Mouse (Mus musculus): ENCODE data around the gene Nfya. TPM values are rescaled to one million over a fixed set of nuclear protein-coding genes. Genes with fewer than 3 reads are reported as not detected.
"Not testable (repeated sequence)": the region's sequence is repeated elsewhere in the genome, so short reads cannot be mapped to it uniquely, and the experiment has no call there.

Nfya gene
- polyA plus RNA-seq, 1 experiment = not detected

DNA sequence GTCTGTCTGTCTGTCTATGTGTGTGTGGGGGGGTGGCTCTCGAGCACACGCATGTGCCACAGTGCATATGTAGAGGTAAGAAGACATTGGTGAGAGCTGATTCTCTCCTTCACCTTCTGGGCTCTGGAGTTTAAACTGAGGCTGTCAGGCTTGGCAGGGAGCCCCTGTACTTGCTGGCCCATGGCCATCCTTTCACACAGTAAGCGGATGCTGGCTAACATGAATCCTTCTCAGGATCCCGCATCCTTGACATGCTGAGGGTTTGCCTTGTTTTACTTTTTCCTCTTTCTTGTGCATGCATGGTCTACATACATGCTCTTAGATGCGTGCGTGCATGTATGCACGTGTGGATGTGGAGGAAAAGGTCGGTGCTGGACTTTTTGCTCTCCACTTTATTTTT is 46.7 kb downstream of the Nfya start:
- 71% methylated on average over 8 of the region's 8 CpGs for WGBS
- TF ChIP-seq CTCF (IDR thresholded peaks at IDR 0.05; ENCODE audit: insufficient read depth, low read depth, low read length) (no peak), POLR2A (IDR thresholded peaks at IDR 0.05; ENCODE audit: insufficient read depth, low read depth, low read length) (no peak)
- Histone ChIP-seq H3K4me1 (ENCODE audit: control insufficient read depth, insufficient read depth, low read length) (no peaks in the 10 kb centered on the region), H3K4me3 (ENCODE audit: insufficient read depth, low read depth, low read length) (no peak overlapping the region), H3K27ac (ENCODE audit: insufficient read depth, low read depth, low read length) (no peak overlapping the region)

GRCm38 (mm10) chr17:48362346-48362745 is 47.4 kb downstream of the Nfya start:
- TF ChIP-seq CTCF (IDR thresholded peaks at IDR 0.05; ENCODE audit: insufficient read depth, low read depth, low read length) (no peak), POLR2A (IDR thresholded peaks at IDR 0.05; ENCODE audit: insufficient read depth, low read depth, low read length) (no peak)
- H3K4me3 ChIP-seq (ENCODE audit: insufficient read depth, low read depth, low read length) = no peak overlapping the region
- H3K27ac ChIP-seq (ENCODE audit: insufficient read depth, low read depth, low read length) = no peak overlapping the region
- H3K4me1 ChIP-seq (ENCODE audit: control insufficient read depth, insufficient read depth, low read length) = no peaks in the 10 kb centered on the region
- 70% methylated on average over 3 of the region's 3 CpGs for WGBS

- no peak overlapping the region for H3K27ac ChIP-seq (ENCODE audit: insufficient read depth, low read depth, low read length)
- H3K4me3 ChIP-seq (ENCODE audit: insufficient read depth, low read depth, low read length) = no peak overlapping the region
- 75% methylated on average over 4 of the region's 4 CpGs for WGBS
- TF ChIP-seq POLR2A (IDR thresholded peaks at IDR 0.05; ENCODE audit: insufficient read depth, low read depth, low read length) (no peak), CTCF (IDR thresholded peaks at IDR 0.05; ENCODE audit: insufficient read depth, low read depth, low read length) (no peak)
- no peaks in the 10 kb centered on the region for H3K4me1 ChIP-seq (ENCODE audit: control insufficient read depth, insufficient read depth, low read length)
Measured at GRCm38 (mm10) chr17:48360462-48360861, 49.2 kb downstream of the Nfya start.

DNA sequence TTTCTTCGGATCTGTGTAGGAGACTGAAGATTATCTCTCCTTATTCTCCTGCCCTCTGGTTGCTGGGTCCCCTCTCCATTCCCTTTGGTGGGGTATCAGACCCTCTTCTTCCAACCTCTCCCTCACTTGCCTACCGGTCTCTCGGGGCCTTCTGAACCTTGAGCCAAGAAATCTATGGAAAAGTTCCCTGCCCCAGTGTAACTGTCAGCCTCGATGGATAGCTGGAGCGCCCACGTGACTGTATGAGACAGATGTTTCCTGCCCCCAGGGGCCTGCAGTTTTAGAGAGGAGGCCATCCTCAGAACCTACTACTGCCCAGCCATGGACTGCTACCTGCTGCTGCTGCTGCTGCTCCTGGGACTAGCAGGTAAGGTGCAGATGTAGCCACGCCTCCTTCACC is 50.1 kb downstream of the Nfya start, which contains the start of gene Treml1:
TSS of gene Treml1 (plus strand) at position 301 of the 400 bp plus-strand sequence.
- no peak for TF ChIP-seq POLR2A (IDR thresholded peaks at IDR 0.05; ENCODE audit: insufficient read depth, low read depth, low read length)
- TF ChIP-seq CTCF (IDR thresholded peaks at IDR 0.05; ENCODE audit: insufficient read depth, low read depth, low read length) = no peak
- Histone ChIP-seq H3K27ac (ENCODE audit: insufficient read depth, low read depth, low read length) (no peak within 1 kb of the TSS), H3K4me1 (ENCODE audit: control insufficient read depth, insufficient read depth, low read length) (no peaks in the 10 kb centered on the region), H3K4me3 (ENCODE audit: insufficient read depth, low read depth, low read length) (no peak within 1 kb of the TSS)
- 85% methylated on average over 7 of the region's 7 CpGs for WGBS

- Histone ChIP-seq H3K27ac (ENCODE audit: insufficient read depth, low read depth, low read length) (no peak overlapping the region), H3K4me1 (ENCODE audit: control insufficient read depth, insufficient read depth, low read length) (no peaks in the 10 kb centered on the region), H3K4me3 (ENCODE audit: insufficient read depth, low read depth, low read length) (no peak overlapping the region)
- no peak for TF ChIP-seq CTCF (IDR thresholded peaks at IDR 0.05; ENCODE audit: insufficient read depth, low read depth, low read length)
- TF ChIP-seq POLR2A (IDR thresholded peaks at IDR 0.05; ENCODE audit: insufficient read depth, low read depth, low read length) = no peak
- WGBS = 57% methylated on average over 2 of the region's 2 CpGs
Measured at GRCm38 (mm10) chr17:48357892-48358291, 51.8 kb downstream of the Nfya start.

- TF ChIP-seq CTCF (IDR thresholded peaks at IDR 0.05; ENCODE audit: insufficient read depth, low read depth, low read length) = no peak
- TF ChIP-seq POLR2A (IDR thresholded peaks at IDR 0.05; ENCODE audit: insufficient read depth, low read depth, low read length) = no peak
- WGBS = 98% methylated on average over 3 of the region's 3 CpGs
- Histone ChIP-seq H3K27ac (ENCODE audit: insufficient read depth, low read depth, low read length) (no peak overlapping the region), H3K4me3 (ENCODE audit: insufficient read depth, low read depth, low read length) (no peak overlapping the region), H3K4me1 (ENCODE audit: control insufficient read depth, insufficient read depth, low read length) (no peaks in the 10 kb centered on the region)
Measured at GRCm38 (mm10) chr17:48355822-48356221, 53.9 kb downstream of the Nfya start.

GRCm38 (mm10) chr17:48352976-48353375 is 56.7 kb downstream of the Nfya start:
- WGBS = 68% methylated on average over 7 of the region's 7 CpGs
- H3K27ac ChIP-seq (ENCODE audit: insufficient read depth, low read depth, low read length); H3K4me3 ChIP-seq (ENCODE audit: insufficient read depth, low read depth, low read length); H3K4me1 ChIP-seq (ENCODE audit: control insufficient read depth, insufficient read depth, low read length): not testable (repeated sequence)

- WGBS = 75% methylated on average over 5 of the region's 5 CpGs
- H3K27ac ChIP-seq (ENCODE audit: insufficient read depth, low read depth, low read length) = no peak overlapping the region
- no peak overlapping the region for H3K4me3 ChIP-seq (ENCODE audit: insufficient read depth, low read depth, low read length)
- no peaks in the 10 kb centered on the region for H3K4me1 ChIP-seq (ENCODE audit: control insufficient read depth, insufficient read depth, low read length)
- TF ChIP-seq POLR2A (IDR thresholded peaks at IDR 0.05; ENCODE audit: insufficient read depth, low read depth, low read length) = no peak
- no peak for TF ChIP-seq CTCF (IDR thresholded peaks at IDR 0.05; ENCODE audit: insufficient read depth, low read depth, low read length)
Measured at GRCm38 (mm10) chr17:48350681-48351193, 59.0 kb downstream of the Nfya start.

- H3K4me1 ChIP-seq (ENCODE audit: control insufficient read depth, insufficient read depth, low read length) = no peaks in the 10 kb centered on the region
- H3K4me3 ChIP-seq (ENCODE audit: insufficient read depth, low read depth, low read length) = no peak overlapping the region
- WGBS = 88% methylated on average over 2 of the region's 2 CpGs
- TF ChIP-seq CTCF (IDR thresholded peaks at IDR 0.05; ENCODE audit: insufficient read depth, low read depth, low read length) (no peak), POLR2A (IDR thresholded peaks at IDR 0.05; ENCODE audit: insufficient read depth, low read depth, low read length) (no peak)
- H3K27ac ChIP-seq (ENCODE audit: insufficient read depth, low read depth, low read length) = no peak overlapping the region
Measured at GRCm38 (mm10) chr17:48347287-48347686, 62.4 kb downstream of the Nfya start.

DNA sequence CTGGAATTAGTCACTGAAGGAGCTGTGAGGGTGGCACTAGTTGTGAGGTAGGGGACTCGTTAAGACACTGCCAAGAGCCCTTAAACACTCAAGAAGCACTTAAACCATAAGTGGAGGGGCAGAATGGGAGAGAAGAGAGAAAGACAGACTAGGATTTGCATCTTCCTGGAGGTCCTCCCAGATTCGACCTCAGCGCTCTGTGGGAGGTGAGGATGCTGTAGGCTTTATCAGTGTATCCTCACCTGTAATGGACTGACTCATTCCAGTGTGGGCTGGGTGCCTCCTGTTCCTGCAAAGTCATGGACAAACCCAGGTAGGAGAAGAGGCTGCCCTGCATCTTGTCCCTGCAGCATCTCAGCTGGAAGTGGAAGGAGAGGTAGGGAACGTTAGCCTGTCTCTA is 62.9 kb downstream of the Nfya start:
- Histone ChIP-seq H3K4me3 (ENCODE audit: insufficient read depth, low read depth, low read length) (no peak overlapping the region), H3K4me1 (ENCODE audit: control insufficient read depth, insufficient read depth, low read length) (no peaks in the 10 kb centered on the region), H3K27ac (ENCODE audit: insufficient read depth, low read depth, low read length) (no peak overlapping the region)
- 72% methylated on average over 4 of the region's 4 CpGs for WGBS
- TF ChIP-seq CTCF (IDR thresholded peaks at IDR 0.05; ENCODE audit: insufficient read depth, low read depth, low read length) (no peak), POLR2A (IDR thresholded peaks at IDR 0.05; ENCODE audit: insufficient read depth, low read depth, low read length) (no peak)

All from olfactory bulb, adult 2 months (tissue).